Comparison of ENCODE assay signal across 23 mouse cellular contexts in genomic region chr11:80295066-80295465, GRCm38 (mm10). TPM values are rescaled to one million over a fixed set of nuclear protein-coding genes. Genes with fewer than 3 reads are reported as not detected.
DNase-seq lines count a peak whose midpoint lies in the region; ATAC-seq and TF ChIP-seq lines count a peak whose summit lies in the region.
"Had no signal": no experiment of that assay in that cellular context is flagged by ENCODE, and none has a peak within 500 bp of the region (broad histone marks: within the 10 kb centered on the region; RNA-seq: fewer than 3 reads in every experiment).

No protein-coding gene starts in this region.

- DNase-seq in forebrain, embryonic 14.5 days (ENCODE audit: low spot score): peak; percentile 58
- peak; percentile 30 to 52 for DNase-seq in kidney, postnatal 4 days
- DNase-seq in kidney, adult 8-10 months: no peak
- peak; percentile 68 for DNase-seq in Muller cell, postnatal 12 days (ENCODE audit: inconsistent ontology term)
- DNase-seq in brain, embryonic 14.5 days (ENCODE audit: low read depth): peak; percentile 69
- DNase-seq in ovary, postnatal 10 days (ENCODE audit: low spot score): no peak
- DNase-seq: adrenal gland, adult 2 months; B cell, adult 2 months; cerebellum, adult 11 months; cerebellum, postnatal 36 days; gastrocnemius, postnatal 36 days; heart, postnatal 36 days; right cerebral cortex, postnatal 14 days; thymus, adult 2 months had no signal

- H3K9me3 ChIP-seq in forebrain, embryonic 14.5 days (replicated peaks; ENCODE audit: control insufficient read depth, low read length): no peaks in the 10 kb centered on the region
- H3K9me3 ChIP-seq in forebrain, embryonic 15.5 days: no peaks in the 10 kb centered on the region
- H3K9me3 ChIP-seq: lung, embryonic 15.5 days; stomach, embryonic 15.5 days had no signal

- no peaks in the 10 kb centered on the region for H3K36me3 ChIP-seq in forebrain, embryonic 14.5 days (ENCODE audit: control insufficient read depth, insufficient read depth, low read length)
- no peaks in the 10 kb centered on the region for H3K36me3 ChIP-seq in forebrain, embryonic 15.5 days
- H3K36me3 ChIP-seq: embryonic facial prominence, embryonic 12.5 days; forebrain, embryonic 10.5 days; heart, embryonic 12.5 days; lung, embryonic 15.5 days; stomach, embryonic 15.5 days had no signal

- peaks cover 26% of the 10 kb centered on the region for H3K4me1 ChIP-seq in forebrain, embryonic 14.5 days (ENCODE audit: control insufficient read depth, insufficient read depth, low read length)
- peaks cover 54% of the 10 kb centered on the region for H3K4me1 ChIP-seq in forebrain, embryonic 15.5 days

- no peak overlapping the region for H3K9ac ChIP-seq in forebrain, embryonic 14.5 days (ENCODE audit: low read length)
- no peak overlapping the region for H3K9ac ChIP-seq in forebrain, embryonic 15.5 days (replicated peaks)
- H3K9ac ChIP-seq: embryonic facial prominence, embryonic 12.5 days; heart, embryonic 12.5 days; lung, embryonic 15.5 days; stomach, embryonic 15.5 days had no signal

- ATAC-seq in forebrain, embryonic 14.5 days: no peak
- no peak for ATAC-seq in forebrain, embryonic 15.5 days (replicated peaks)
- ATAC-seq in megakaryocyte progenitor cell, adult 5-6 weeks (replicated peaks; ENCODE audit: poor library complexity): no peak
- ATAC-seq: midbrain, embryonic 16.5 days had no signal

- 17% methylated on average over 9 of the region's 9 CpGs for WGBS in forebrain, embryonic 14.5 days
- 14% methylated on average over 9 of the region's 9 CpGs for WGBS in forebrain, embryonic 15.5 days

- TF ChIP-seq POLR2A in brain, embryonic 14.5 days (IDR thresholded peaks at IDR 0.05; ENCODE audit: borderline replicate concordance, extremely low read depth, insufficient read depth, insufficient read length, poor library complexity, severe bottlenecking): no peak

- H3K27me3 ChIP-seq in forebrain, embryonic 14.5 days (replicated peaks; ENCODE audit: control insufficient read depth, insufficient read depth, low read length): no peaks in the 10 kb centered on the region
- H3K27me3 ChIP-seq in forebrain, embryonic 15.5 days: no peaks in the 10 kb centered on the region

- H3K4me2 ChIP-seq in forebrain, embryonic 14.5 days (ENCODE audit: low read length): no peak overlapping the region
- no peak overlapping the region for H3K4me2 ChIP-seq in forebrain, embryonic 15.5 days (replicated peaks)
- H3K4me2 ChIP-seq: embryonic facial prominence, embryonic 12.5 days; liver, embryonic 11.5 days; lung, embryonic 15.5 days; stomach, embryonic 15.5 days had no signal

- no peak overlapping the region for H3K27ac ChIP-seq in forebrain, embryonic 14.5 days (ENCODE audit: low read depth, low read length)
- H3K27ac ChIP-seq in forebrain, embryonic 15.5 days (replicated peaks): no peak overlapping the region
- H3K27ac ChIP-seq: embryonic facial prominence, embryonic 12.5 days; forebrain, embryonic 10.5 days; lung, embryonic 15.5 days; stomach, embryonic 15.5 days had no signal

- no peak for TF ChIP-seq CTCF in brain, embryonic 14.5 days (IDR thresholded peaks at IDR 0.05; ENCODE audit: borderline replicate concordance, extremely low read depth, insufficient read depth, insufficient read length)

- no peak overlapping the region for H3K4me3 ChIP-seq in forebrain, embryonic 14.5 days (ENCODE audit: low read depth, low read length)
- no peak overlapping the region for H3K4me3 ChIP-seq in forebrain, embryonic 15.5 days
- H3K4me3 ChIP-seq: embryonic facial prominence, embryonic 12.5 days; forebrain, embryonic 10.5 days; heart, embryonic 12.5 days; lung, embryonic 15.5 days; stomach, embryonic 15.5 days had no signal

RNA-seq across cellular contexts. Expression of gene Rhbdl3, which starts 5.6 kb away (rescaled TPM):
- polyA plus RNA-seq in forebrain, embryonic 14.5 days (2014; fragmentation: Nextera tagmentation; extraction: Ambion mirVana): 10.9 and 11.8 TPM in 2 replicates
- polyA plus RNA-seq in forebrain, embryonic 15.5 days (2015; fragmentation: Nextera tagmentation; extraction: Ambion mirVana): 20.4 and 23.3 TPM in 2 replicates
- polyA plus RNA-seq in brain, embryonic 14.5 days (2012; rRNA removed): 19.6 and 23.4 TPM in 2 replicates
- 0.42 and 0.52 TPM in 2 replicates for total RNA-seq in megakaryocyte progenitor cell, adult 5-6 weeks (2015)
- total RNA-seq in megakaryocyte progenitor cell, adult 5-6 weeks (2017): 0.50 and 1.0 TPM in 2 replicates

Comparison
In these comparisons a context has a peak if more than half of its experiments do, and no peak if none do; other contexts are left out.
1. DNase-seq: peak in forebrain, embryonic 14.5 days (single experiment), kidney, postnatal 4 days (2 of 2), Muller cell, postnatal 12 days (single experiment) and brain, embryonic 14.5 days (single experiment); none in kidney, adult 8-10 months (0 of 2) and ovary, postnatal 10 days (single experiment).